Mouse (Mus musculus) heart, embryonic 10.5 days (tissue): ENCODE results near the gene Phldb1. TPM values are rescaled to one million over a fixed set of nuclear protein-coding genes. Genes with fewer than 3 reads are reported as not detected.

Source experiments
- DNase-seq: peaks from one replicate; pipeline ENCODE4 v3.0.0-alpha.2; 2017; ENCODE audit warnings: low spot score
- H3K27ac ChIP-seq: fragments of 300-500 bp; sonication (generic); 2 replicates; pipeline ENCODE4 v1.5.1; 2016; ENCODE audit warnings: mild to moderate bottlenecking
- H3K27me3 ChIP-seq: fragments of 300-500 bp; sonication (generic); 2 replicates; pipeline ENCODE4 v1.6.1; 2016; ENCODE audit warnings: mild to moderate bottlenecking; ENCODE audit not compliant: poor library complexity, insufficient read depth, severe bottlenecking
- H3K36me3 ChIP-seq: fragments of 300-500 bp; sonication (generic); 2 replicates; pipeline ENCODE4 v1.6.1; 2016; ENCODE audit warnings: mild to moderate bottlenecking, moderate library complexity
- H3K4me1 ChIP-seq: fragments of 300-500 bp; sonication (generic); 2 replicates; pipeline ENCODE4 v1.6.1; 2016; ENCODE audit warnings: mild to moderate bottlenecking
- H3K4me3 ChIP-seq: fragments of 300-500 bp; sonication (generic); 2 replicates; pipeline ENCODE4 v1.5.1; 2016; ENCODE audit warnings: mild to moderate bottlenecking, moderate library complexity
- H3K9me3 ChIP-seq: fragments of 300-500 bp; sonication (generic); 2 replicates; pipeline ENCODE4 v1.6.1; 2016; ENCODE audit warnings: mild to moderate bottlenecking, moderate library complexity
- WGBS: fragments of 180-500 bp; shearing (Covaris S2); methylation state at CpG from one replicate; pipeline ENCODE4 v1.1.7; 2016; 5-methylcytosine and 5-hydroxymethylcytosine counted together
- polyA plus RNA-seq: library from polyadenylated mRNA; unstranded; fragments of >200 nt; fragmentation: Nextera tagmentation; extraction: Ambion mirVana; gene quantifications from 2 replicates; pipeline ENCODE4 v1.2.1, GENCODE M21; 2016

Phldb1 gene
- polyA plus RNA-seq, 1 experiment from 2014 or later, result 29.1 TPM

DNA sequence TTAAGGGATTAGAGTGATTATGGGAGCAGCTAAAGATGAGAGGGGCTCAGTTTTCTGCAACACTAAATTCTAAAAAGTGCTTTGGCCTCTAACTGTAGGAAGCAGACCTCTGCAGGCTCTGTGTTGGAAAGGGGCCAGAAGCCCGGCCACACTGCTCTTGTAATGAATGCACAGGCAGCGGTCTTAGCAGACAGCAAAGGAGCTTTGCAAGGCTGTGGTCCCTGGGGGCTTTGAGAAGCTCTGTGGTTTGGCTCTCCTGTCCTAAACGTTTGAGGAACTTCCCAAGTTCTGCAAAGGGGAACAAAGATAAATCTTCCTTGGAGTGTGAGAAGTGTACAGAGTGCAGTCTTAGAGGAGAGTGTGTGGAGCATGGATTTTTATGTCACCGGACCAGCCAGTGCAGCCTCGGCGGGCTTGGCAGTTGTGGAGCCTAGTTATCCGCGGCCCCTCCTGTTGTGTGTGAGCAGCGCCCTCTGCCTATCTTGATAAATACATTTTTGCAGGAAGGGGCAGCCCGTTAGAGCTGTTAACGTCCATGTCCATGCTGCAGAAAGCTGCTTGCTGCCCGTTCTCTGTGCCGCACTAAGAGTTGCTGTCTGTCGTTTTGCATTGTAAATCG is 97.3 kb downstream of the Phldb1 start:
- no peak overlapping the region for H3K4me3 ChIP-seq
- WGBS, result 84% methylated on average over 15 of the region's 15 CpGs
- H3K4me1 ChIP-seq, result no peaks in the 10 kb centered on the region
- peaks cover 70% of the 10 kb centered on the region for H3K36me3 ChIP-seq
- no peaks in the 10 kb centered on the region for H3K27me3 ChIP-seq
- H3K27ac ChIP-seq, result no peak overlapping the region
- no peak for DNase-seq
- no peaks in the 10 kb centered on the region for H3K9me3 ChIP-seq

Other genes starting within 250 kb of the Phldb1 start
- not detected in 2 replicates for gene Cxcr5, start 173.3 kb downstream of the Phldb1 start, polyA plus RNA-seq
- gene Ddx6, start 130.3 kb downstream of the Phldb1 start, polyA plus RNA-seq, result 12.6 and 12.7 TPM in 2 replicates
- gene Treh, start 62.0 kb downstream of the Phldb1 start, polyA plus RNA-seq, result not detected in 2 replicates
- gene Arcn1, start 32.6 kb upstream of the Phldb1 start, polyA plus RNA-seq, result 159 and 167 TPM in 2 replicates
- gene Ift46, start 32.7 kb upstream of the Phldb1 start, polyA plus RNA-seq, result 77.2 and 84.8 TPM in 2 replicates
- 1.7 and 1.8 TPM in 2 replicates for gene Tmem25, start 64.1 kb upstream of the Phldb1 start, polyA plus RNA-seq
- gene Ttc36, start 67.9 kb upstream of the Phldb1 start, polyA plus RNA-seq, result 0.50 TPM in 1 of 2 replicates, not detected in the other
- 7.4 and 10.5 TPM in 2 replicates for gene Kmt2a, start 146.1 kb upstream of the Phldb1 start, polyA plus RNA-seq
- gene Atp5l, start 185.5 kb upstream of the Phldb1 start, polyA plus RNA-seq, result 722 and 893 TPM in 2 replicates
- gene Ube4a, start 230.4 kb upstream of the Phldb1 start, polyA plus RNA-seq, result 17.8 and 20.9 TPM in 2 replicates
- gene Cd3g, start 245.2 kb upstream of the Phldb1 start, polyA plus RNA-seq, result not detected in 2 replicates
- not detected in 2 replicates for gene Cd3d, start 246.6 kb upstream of the Phldb1 start, polyA plus RNA-seq